Mouse (Mus musculus): ENCODE measurements around the gene Car2.

Car2 gene

DNA sequence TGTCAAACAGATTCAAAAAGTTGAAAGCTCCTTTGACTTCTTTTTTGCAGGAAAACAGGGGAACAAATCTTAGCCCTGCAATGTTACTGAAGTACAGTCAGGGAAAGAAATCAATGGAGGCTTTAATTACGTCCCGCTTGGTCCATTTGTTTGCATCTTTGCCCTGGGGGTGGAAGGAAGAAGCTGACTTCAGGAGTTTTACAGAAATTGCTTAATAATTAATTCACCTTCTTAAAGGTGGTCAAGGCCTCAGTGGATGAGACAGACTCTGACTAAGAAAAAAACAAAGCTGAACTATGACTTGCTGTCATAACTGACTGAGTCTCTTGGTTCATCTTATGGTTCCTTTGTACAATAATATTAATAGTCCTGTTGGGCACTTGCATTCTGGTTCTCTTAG lies 59.6 kb downstream of the Car2 start:
- no peak for DNase-seq (ENCODE audit: low spot score in 2 of 2)

DNA sequence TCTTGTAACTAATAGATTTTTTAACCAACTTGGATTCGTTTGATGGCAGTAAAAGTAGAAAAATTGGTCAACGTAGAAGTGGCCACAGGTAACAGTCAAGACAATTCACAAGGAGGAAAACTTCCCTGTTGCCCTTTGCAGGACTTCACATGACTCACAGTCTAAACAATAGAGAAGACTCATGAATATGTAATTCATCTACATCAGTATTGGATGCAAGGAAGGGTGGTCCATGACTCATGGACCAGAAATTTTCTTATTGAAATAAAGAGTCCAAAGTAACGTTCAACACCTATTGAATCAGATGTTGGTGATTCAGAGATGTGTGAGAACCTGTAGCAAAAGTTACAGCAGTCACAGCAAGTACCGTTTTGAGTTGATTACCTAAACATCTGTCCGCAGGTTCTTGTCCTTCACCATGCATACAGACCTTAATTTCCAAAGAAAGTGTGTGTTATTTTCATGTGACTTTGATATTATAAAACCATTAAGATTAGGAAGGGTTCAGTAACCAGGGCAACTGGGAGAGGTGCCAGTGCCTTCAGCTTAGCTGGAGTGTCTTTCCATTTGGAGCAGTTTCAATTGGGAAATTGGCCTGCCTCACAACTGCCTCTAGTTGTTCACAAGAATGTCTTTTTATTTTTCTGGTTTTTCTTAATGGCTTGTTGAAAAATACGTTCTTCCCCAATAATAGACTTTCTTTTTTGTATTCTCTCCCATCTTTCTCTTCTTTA lies 62.2 kb downstream of the Car2 start:
- no peak for DNase-seq (ENCODE audit: low spot score in 2 of 2)

DNA sequence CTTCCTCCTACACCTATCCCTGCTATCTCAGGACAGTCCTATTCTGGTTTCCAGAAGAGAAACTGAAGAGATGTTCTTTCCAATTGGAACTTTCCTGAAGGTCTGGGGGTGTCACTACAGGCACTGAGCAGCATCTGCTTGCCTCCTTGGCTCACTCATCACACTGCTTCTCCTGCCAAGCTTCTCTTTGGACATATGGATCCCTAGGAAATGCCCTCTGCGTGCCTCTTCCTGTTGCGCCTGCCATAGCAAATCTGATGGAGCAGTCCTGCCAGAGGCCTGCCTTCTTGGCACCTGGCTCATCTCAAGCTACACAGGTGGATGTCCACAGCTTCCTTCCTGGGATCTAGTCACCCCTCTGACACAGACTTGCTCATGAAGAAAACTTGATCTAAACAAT lies 64.0 kb downstream of the Car2 start:
- DNase-seq (ENCODE audit: low spot score in 2 of 2): no peak

Measured in frontal cortex, postnatal 25 days (tissue).